Mouse (Mus musculus): ENCODE data around the gene Camta1.
A peak's percentile ranks its signal among the peaks of the same experiment; 100 is the strongest.

Gene Camta1

DNA sequence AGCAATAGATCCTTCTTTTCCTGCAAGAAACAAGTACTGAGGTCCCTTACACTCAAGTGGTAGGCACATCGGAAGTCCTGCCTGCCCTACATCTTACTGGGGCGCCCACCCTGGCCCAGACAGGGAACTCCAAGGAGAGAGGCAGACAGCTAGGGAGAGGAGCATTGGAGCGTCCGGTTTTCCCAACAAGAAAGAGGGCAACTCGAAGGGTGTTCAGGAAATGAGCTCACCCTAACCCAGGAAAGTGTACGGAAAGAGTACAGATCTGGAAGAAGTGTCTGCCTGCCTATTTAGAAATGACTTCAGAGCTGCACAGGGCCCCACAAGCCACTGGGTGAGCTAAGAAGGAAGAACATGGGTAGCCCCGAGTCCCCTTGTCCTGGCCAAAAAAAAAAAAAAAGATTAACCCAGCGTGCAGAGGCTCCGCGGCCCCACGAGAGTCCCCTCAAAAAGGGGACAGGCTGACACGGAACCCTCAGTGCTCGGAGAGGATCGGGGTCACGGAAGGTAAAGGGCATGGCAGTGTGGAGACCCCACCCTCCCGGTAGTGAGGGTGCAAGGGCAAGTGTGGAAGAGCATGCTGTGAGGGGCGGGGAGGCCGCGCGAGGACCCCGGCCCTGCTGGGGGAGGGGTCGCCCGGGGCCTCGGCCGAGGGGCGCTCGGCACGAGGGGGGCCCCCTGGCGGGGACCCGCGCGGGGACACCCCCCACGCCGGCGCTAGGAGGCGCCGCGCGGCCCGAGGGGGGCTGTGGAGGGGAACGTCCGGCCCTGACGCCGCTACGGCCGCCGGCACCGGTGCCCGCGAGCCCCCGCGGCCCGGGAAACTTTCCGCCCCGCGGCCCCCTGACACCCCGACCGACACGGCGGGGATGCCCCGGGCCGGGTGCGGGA is 990 bp downstream of the Camta1 start:
- peak; percentile 14 to 55 for DNase-seq

DNA sequence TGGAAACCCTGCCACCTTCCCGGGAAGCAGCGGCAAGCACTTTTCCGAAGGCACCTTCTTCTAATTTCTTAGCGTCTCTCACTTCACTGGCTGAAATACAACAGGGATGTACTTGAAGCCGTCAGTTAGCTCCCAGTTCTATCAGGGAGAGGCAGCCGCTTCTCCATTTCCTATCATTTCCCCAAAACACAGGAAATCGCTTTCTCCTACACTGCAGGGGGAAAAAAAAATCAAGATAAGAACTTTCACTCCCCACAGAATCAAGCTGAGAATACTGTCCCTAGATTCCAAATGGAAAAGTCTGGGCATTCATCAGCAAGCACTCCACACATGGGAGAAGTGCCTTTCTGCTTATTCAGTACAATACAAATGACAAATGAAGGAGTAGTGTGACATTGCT is 2.4 kb downstream of the Camta1 start:
- no peak for DNase-seq

DNA sequence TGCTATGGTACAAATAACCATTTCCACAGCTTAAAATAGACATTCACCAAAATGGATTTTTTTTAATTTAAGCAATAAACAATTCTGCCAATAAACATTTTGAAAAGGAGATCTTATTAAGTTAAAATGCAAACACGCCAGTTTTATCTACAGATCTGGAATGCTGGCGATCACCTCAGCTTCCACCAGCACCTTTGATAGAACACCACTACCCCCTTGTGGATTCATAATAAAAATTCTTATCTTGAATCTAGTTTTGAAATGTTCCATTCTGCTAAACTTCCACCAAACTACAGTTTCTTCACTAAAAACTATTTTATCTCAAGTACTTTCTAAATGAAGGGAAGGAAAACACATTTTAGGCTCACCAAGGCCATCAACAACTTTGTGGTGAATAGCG is 7.7 kb downstream of the Camta1 start:
- no peak for DNase-seq

DNA sequence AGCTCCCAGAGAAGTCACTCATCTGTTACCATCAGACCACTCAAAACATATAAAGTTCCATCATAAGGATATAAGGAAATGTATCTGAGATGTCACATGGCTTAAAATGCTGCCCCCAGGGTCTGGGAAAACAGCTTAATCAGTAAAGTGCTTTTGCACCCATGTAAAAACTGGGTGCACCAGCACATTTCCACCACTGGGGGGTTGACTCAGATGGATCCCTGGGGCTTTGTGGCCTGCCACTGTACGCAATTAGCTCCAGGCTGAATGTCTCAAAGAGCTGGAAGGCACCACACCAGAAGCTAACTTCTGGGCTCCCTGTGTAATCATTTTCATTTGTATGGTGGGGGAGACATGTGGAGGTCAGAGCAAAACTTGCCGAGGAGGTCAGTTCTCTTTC is 10.5 kb downstream of the Camta1 start:
- DNase-seq: peak; percentile 75 to 78

DNA sequence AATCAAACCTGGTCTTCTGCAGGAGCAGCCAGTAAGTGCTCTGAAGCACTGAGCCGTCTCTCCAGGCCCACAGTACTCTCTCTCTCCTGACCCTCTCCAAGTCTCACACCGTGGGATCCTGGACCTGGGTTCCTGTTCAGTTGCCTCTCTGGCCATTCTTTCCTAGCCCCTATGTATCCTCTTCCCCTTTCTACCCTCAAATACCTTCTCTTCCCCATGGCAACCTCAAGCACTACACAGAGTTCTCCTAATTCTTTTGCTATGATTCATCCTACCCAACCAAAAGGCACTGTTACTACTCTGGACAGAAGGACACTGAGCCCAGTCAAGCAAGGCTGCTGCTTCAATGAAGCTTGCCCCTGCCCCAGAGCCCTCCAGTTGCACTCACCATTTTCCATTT is 19.1 kb downstream of the Camta1 start:
- no peak for DNase-seq

DNA sequence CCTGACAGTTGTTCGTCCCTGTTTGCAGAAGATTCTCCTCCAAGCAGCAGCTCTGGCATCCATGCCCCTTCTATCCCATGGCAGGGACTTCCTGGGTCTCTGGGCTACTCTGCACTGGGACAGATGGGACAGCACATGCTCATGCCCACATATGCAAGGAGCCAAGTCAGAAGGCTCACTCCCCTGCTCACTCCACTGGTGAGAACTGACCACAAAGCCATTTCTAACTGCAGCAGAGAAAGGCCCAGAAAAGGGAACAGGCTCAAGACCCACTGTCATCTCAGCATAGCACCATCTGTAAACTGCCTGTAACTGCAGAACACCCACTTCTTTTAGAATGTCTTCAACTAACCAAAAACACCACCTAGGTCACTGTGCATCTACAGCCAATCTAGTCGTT is 23.2 kb downstream of the Camta1 start:
- DNase-seq: no peak

DNA sequence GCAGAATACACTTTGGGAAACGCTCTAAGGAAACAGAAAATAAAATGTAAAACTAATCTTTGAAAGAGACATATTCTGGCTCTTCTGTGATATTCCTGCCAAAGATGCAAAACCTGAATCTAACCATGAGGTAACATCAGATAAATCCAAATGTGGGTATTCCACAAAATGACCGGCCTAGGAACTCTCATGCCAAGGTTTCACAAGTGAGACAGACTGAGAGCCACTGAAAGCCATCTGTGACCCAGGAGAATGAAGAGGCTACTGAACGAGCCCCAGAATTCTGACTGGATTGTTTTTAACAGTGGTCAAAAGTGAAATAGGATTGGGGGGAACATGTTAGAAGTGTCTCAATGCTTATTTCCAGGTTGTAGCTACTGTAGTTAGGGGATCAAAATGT is 25.8 kb downstream of the Camta1 start:
- DNase-seq: no peak

DNA sequence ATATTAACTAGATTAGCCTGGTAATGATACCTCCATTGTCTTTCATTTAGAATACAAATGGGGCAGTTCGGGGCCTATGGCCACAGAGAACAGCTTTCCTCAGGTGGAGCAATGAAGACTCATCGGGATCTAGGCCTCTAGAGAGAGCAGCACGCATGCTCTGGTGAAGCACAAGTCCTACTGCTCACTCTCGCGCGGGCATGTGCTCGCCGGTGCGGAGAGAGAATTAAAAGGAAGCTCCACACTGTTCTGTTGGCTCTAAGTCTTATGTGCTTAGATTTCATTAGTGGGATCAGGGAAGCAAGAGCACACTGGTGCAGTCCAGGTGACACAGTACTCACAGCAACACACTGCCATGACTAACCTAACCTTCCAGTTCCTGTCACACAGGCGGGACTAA is 27.1 kb downstream of the Camta1 start:
- no peak for DNase-seq

DNA sequence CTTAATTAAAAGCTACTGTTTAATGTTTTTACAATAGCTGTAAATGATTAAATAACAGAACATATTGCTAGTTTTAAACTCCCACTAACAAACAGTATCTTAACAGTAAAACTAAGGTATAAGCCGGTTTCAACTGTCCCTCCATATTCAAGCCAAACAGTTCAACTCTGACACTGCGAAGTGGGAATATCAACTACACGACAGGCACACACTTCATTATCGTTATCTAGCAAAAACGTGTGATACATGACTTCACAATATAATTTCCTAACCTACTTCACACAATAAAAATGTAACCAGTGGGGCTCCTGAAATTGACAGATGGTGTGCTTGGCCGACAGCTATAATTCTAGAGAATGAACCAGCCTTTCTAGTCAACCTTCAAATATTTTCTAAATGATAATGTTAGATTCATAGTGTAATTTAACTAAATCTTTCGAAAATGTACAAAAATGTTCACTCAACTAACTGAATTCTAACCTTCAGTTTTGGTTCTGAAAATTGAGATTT is 27.7 kb downstream of the Camta1 start:
- DNase-seq: no peak

DNA sequence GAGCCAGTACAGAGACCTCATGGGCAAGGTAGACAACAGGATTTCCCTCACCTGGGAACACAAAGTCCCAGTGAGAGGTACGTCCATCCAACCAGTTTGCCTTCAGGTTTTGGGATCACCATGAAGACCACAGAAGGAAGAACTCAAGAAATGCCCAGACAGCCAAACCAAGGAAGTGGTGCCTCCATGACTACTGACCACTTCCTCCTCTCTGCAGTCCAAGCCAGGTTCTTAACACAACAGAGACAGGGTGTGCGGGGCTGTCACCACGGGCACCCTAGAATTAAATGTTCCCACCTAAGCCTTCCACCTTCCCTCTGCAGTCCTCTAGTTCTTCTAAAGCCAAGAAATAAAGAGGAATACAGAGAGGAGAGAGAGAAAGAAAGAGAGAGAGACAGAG is 33.8 kb downstream of the Camta1 start:
- DNase-seq: no peak

DNA sequence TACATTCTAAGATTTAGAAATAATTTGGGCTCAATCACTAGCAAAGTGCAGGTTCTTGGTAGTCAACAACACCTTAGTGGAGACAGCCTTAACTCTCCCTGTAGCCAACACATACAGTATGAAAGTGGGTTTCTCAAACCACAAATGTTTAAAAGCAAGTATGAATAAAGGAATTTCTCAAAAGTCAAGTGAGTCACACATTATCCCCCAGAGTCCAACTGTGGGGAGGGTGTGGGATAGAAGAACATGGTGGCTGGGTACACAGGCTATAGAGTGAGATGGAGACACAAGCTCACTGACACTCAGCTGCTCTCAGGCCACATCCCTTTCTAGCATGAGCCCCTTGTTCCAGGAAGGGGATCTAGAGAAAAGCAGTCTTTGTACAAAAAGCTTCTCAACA is 34.3 kb downstream of the Camta1 start:
- DNase-seq: no peak

DNA sequence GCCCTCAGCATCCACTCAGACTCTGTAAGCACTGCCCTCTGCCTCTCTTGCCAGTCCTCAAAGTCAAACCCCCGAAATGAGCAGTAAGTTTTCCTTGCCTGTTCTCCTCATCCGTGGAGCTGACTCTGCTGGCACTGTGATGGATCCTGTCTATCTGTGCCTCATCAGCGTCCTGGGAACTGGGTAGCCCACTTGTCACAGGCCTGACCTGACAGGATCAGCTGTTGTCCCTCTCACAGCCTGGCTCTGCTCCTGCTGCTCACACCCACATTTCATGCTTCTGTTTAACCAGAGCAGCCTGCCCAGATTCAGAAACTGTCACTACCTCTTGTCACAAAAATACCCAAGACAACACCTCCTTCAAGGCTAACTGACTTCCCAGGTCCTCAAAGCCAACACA is 37.7 kb downstream of the Camta1 start:
- no peak for DNase-seq

DNA sequence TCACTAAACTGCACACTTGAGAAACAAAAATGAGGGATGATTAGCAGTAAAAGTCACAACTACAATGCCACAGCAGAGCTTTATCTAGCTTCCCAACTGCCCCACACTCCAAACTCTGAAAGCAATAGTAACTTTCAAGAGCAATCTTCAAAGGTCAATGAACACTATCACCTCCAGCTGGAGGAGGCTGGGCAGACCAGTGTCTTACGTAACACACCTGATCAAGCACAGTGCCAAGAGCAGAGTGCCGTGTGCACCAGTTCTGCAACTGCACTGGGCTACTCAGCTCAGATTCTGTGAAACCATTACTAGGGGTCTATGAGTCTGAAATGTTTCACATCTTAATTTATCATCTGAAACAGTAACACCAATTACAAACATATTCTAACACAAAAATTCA is 38.7 kb downstream of the Camta1 start:
- DNase-seq: peak; percentile 62 to 88

DNA sequence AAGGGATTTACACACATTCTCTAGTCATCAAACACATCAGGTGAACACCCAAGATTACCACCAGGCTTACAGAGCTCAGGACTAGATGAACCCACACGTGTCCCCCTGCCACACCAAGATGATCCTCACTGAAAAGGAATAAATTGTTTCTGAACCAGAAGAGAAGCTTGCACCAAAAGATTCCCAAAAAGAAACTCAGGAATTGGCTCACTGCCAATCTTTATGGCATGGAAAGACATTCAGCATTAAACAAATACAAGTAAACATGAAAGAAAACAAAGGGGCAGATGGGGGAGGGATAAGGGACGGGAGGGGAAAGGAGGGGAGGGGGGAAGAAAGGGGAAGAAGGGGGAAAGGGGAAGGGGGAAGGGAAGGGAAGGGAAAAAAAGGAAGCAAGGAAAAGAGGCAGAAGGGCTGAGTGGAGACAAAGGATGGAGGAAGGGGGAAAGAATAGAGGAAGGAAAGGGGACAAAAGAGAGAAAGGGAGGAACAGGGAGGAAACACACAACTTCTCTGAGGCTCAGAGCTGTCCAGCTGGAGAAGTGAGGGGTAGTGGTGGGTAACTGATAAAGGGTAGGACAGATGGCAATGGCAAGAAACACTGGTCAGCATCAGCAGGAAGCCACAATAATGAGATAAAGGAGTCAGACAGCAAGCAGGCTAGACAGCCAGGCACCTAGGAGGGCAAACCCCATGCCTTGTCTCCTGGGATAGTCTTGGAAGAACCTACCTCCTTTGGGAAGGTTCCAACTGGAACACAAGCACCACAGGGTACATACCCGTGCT is 43.5 kb downstream of the Camta1 start:
- no peak for DNase-seq

DNA sequence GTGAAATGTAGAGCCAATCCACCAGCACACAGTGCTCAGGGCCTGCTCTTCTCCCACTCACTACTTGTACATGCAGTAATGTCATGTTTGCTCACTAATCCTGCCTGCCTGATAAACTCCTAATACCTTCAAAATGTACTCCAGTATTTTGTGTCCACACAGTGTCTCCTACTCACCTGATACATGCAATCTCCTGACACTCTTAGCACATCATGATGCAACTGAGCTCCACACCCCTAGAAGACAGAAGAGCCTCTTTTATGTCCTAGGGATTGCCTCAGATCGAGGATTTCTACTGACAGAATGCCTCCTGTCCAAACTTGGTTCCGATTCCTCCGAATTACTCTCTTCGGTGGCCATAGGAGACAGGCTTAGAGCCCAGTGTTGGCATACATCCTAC is 48.0 kb downstream of the Camta1 start:
- DNase-seq: no peak

DNA sequence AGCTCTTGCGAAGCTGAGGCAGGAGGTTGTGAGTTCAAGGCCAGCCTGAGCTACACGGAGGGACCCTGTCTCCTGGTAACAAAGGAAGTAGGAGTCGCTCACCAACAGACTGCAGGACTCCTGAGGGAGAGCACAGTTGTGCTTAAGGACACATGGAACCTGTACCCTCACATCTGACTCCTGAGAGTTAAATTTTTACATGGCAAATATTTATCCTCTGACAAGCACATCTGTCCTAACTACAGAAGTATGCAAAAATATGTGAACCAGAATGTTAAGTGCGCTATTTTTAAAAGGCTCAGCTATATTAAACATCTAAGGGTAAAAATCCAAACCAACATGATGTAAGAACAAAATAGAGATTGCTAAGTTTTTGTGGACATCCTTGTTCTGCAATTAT is 56.0 kb downstream of the Camta1 start:
- no peak for DNase-seq

DNA sequence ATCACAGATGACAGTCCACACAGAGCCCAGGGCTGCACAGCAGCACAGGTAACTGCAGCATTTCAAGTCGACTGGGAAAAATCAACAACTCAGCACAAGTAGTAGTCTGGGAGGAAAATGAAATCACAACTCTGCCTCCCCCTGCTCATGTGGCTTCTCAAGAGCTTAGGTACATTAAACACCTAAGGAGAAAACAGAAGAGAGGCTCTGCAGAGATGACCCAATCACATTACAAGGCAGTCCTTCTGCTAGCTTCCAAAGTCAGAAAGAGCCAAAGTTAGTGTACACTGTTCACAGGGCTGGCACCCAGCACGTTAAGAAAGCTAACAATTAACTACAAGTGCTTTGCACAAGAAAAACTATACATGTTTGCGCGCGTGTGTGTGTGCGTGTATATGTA is 56.6 kb downstream of the Camta1 start:
- DNase-seq: peak in 1 of 2 experiments; percentile 21

DNA sequence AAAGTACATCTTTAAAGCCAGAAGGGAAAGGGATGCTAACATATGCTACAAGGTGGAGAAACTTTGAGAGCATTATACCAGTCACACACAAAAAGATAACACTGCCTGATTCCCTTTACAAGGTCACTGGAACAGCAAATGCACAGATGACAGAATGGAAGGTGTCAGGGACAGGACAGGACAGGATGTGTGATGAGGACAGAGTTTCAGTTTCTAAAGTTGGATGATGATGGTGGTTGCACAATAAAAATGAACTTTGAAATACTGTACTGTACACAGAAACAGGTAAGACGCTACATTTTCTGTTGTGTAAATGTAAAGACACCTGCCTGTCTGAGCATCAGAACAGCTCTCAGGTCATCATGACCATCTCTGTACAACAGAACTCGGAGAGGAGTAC is 57.5 kb downstream of the Camta1 start:
- no peak for DNase-seq

DNA sequence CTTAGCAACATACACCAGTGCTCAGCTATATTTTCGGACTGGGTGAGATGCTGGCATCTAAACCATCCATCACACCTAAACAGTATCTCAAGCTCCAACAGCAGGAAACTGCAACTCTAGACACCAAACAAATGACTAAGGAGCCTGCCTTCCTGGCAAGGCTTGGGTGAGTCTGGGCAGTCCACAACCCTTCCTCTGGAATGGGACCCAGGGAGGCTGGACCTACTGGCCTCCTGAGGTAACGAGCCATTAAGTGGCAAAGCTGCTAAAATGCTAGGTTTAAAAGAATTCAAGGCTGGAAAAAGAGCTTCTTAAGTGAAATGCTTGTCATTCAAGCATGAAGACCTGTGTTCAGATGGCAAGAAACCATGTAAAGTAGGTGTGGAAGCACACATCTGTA is 63.0 kb downstream of the Camta1 start:
- DNase-seq: peak; percentile 36 to 45

DNA sequence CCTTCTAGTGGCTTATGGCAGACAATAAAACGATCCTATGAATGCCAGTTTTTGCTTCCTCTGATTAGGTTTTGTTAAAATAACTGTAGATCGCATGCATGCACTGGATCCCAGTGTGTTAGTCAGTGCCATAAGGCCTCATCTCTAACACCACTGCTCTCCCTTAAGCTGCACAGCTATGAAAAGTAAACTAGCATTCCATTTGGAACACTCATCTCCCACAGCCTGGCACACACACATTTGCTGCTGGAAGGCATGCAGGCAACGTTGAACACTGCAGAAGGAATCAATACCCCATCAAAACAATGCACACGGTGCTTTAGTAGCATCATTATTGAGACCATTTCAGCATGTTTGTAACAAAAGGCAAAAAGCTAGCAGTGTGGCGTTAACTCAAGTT is 68.0 kb downstream of the Camta1 start:
- no peak for DNase-seq

DNA sequence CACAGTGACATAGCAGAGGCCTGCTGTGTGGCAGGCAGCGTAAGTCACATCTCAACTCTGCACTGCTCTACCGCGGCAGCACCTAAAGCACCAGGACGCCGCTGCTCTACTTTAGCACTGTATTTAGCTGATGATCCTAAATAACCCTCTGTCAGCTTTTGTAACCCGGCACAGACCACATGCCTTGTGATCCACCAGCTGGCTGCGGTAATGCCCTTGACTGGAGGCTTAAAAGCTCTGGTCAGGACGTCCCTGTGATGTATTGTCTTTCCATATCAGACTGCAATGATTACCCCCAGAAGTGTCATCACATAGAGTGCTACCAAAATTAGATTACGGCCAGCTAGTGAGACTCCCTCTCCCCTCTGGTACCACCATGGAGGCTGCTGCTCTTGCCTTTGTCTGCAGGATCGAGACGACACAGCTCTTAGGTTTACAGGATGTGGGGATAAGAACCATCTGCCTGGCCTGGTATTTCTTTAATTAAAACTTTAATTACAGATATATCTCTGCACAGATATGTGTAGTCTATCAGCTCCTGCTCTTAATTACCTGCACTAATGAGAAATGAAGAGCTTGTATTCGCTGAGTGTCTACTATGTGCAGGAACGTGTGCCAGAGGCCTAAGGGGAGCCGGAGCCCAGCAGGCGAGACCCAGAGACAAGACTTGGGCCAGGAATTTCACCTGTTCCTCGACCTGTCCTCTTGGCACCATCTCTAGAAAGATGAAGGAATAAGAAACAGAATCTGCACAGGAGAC is 74.5 kb downstream of the Camta1 start:
- no peak for DNase-seq

DNA sequence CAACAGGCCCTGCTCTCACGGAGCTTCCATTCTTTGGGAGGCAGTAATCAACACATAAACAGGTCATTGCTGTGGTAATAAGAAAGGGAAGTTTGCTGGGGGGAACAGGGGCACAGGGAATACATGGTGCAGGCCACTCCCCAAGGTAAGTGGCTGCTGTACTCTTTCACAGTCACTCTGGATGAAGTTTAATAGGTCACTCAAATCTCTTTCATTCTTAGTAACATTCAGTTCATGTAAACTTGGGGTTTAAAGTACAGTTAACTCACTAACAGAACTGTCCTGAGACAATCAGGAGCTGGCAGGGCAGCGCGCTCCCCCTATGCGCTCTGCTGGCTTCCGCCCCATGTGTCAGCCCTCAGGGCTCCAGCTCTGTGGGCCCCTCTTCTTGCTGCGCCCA is 81.2 kb downstream of the Camta1 start:
- peak in 1 of 2 experiments; percentile 18 for DNase-seq

DNA sequence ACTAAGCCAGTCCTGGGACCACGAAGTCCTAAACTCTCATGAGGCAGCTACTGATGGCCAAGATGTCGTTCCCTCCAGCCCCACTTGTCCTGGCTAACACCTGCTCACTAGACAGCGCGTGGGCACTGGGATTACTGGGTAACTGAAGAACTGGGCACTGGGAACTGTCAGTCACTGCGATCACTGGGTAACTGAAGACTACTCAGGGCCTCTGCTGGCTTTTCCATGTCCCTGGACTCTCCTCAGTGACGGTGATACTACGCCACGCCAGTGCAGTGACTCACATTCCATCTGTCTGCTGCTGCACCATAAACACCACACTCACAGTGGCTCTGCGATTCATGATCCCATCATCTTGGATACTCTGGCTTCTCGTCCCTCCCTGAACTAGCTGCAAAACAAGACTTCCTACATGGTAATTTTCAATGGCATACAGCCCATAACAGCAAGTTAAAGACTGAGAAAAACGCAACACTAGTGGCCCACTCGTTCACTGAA is 81.7 kb downstream of the Camta1 start:
- DNase-seq: no peak

Data from kidney, postnatal 25 days (tissue).